Mouse (Mus musculus): ENCODE measurements around the gene Vwa3a. TPM values are rescaled to one million over a fixed set of nuclear protein-coding genes. Genes with fewer than 3 reads are reported as not detected.

Gene Vwa3a
- polyA plus RNA-seq, 1 experiment from 2014 or later, result 1.0 TPM

GRCm38 (mm10) chr7:120754671-120755070 is 15.6 kb downstream of the Vwa3a start:
- Histone ChIP-seq H3K4me1 (ENCODE audit: control insufficient read depth, insufficient read depth, low read length) (no peaks in the 10 kb centered on the region), H3K27me3 (replicated peaks; ENCODE audit: control insufficient read depth, insufficient read depth, low read length) (no peaks in the 10 kb centered on the region), H3K4me2 (ENCODE audit: low read depth, low read length) (no peak overlapping the region), H3K9ac (ENCODE audit: low read depth, low read length) (no peak overlapping the region), H3K4me3 (ENCODE audit: low read depth, low read length) (no peak overlapping the region), H3K9me3 (ENCODE audit: control insufficient read depth, low read length) (no peaks in the 10 kb centered on the region), H3K27ac (replicated peaks; ENCODE audit: low read depth, low read length) (no peak overlapping the region), H3K36me3 (ENCODE audit: control insufficient read depth, insufficient read depth, low read length) (no peaks in the 10 kb centered on the region)
- ATAC-seq (ENCODE audit: low read depth), result peak; percentile 87
- 8% methylated on average over 5 of the region's 5 CpGs for WGBS
- DNase-seq (ENCODE audit: low spot score), result peak; percentile 90

GRCm38 (mm10) chr7:120767369-120767768 is 28.3 kb downstream of the Vwa3a start:
- H3K4me2 ChIP-seq (ENCODE audit: low read depth, low read length), result no peak overlapping the region
- no peak overlapping the region for H3K4me3 ChIP-seq (ENCODE audit: low read depth, low read length)
- no peak overlapping the region for H3K9ac ChIP-seq (ENCODE audit: low read depth, low read length)
- 15% methylated on average over 1 of the region's 1 CpGs for WGBS
- no peaks in the 10 kb centered on the region for H3K4me1 ChIP-seq (ENCODE audit: control insufficient read depth, insufficient read depth, low read length)
- DNase-seq (ENCODE audit: low spot score) (no peak), ATAC-seq (ENCODE audit: low read depth) (no peak)
- H3K27me3 ChIP-seq (replicated peaks; ENCODE audit: control insufficient read depth, insufficient read depth, low read length), result no peaks in the 10 kb centered on the region
- H3K27ac ChIP-seq (replicated peaks; ENCODE audit: low read depth, low read length), result no peak overlapping the region
- H3K36me3 ChIP-seq (ENCODE audit: control insufficient read depth, insufficient read depth, low read length), result no peaks in the 10 kb centered on the region
- no peaks in the 10 kb centered on the region for H3K9me3 ChIP-seq (ENCODE audit: control insufficient read depth, low read length)

GRCm38 (mm10) chr7:120771389-120771788 is 32.3 kb downstream of the Vwa3a start:
- Histone ChIP-seq H3K4me3 (ENCODE audit: low read depth, low read length) (no peak overlapping the region), H3K36me3 (ENCODE audit: control insufficient read depth, insufficient read depth, low read length) (no peaks in the 10 kb centered on the region), H3K9me3 (ENCODE audit: control insufficient read depth, low read length) (no peaks in the 10 kb centered on the region), H3K4me2 (ENCODE audit: low read depth, low read length) (no peak overlapping the region), H3K9ac (ENCODE audit: low read depth, low read length) (no peak overlapping the region), H3K27ac (replicated peaks; ENCODE audit: low read depth, low read length) (no peak overlapping the region), H3K27me3 (replicated peaks; ENCODE audit: control insufficient read depth, insufficient read depth, low read length) (no peaks in the 10 kb centered on the region), H3K4me1 (ENCODE audit: control insufficient read depth, insufficient read depth, low read length) (no peaks in the 10 kb centered on the region)
- no peak for DNase-seq (ENCODE audit: low spot score)
- 47% methylated on average over 1 of the region's 1 CpGs for WGBS
- ATAC-seq (ENCODE audit: low read depth), result no peak

- ATAC-seq (ENCODE audit: low read depth) (no peak), DNase-seq (ENCODE audit: low spot score) (no peak)
- no peak overlapping the region for H3K27ac ChIP-seq (replicated peaks; ENCODE audit: low read depth, low read length)
- 49% methylated on average over 2 of the region's 2 CpGs for whole genome bisulfite sequencing
- H3K9ac ChIP-seq (ENCODE audit: low read depth, low read length), result no peak overlapping the region
- H3K4me1 ChIP-seq (ENCODE audit: control insufficient read depth, insufficient read depth, low read length), result no peaks in the 10 kb centered on the region
- no peaks in the 10 kb centered on the region for H3K27me3 ChIP-seq (replicated peaks; ENCODE audit: control insufficient read depth, insufficient read depth, low read length)
- no peaks in the 10 kb centered on the region for H3K9me3 ChIP-seq (ENCODE audit: control insufficient read depth, low read length)
- no peak overlapping the region for H3K4me2 ChIP-seq (ENCODE audit: low read depth, low read length)
- H3K4me3 ChIP-seq (ENCODE audit: low read depth, low read length), result no peak overlapping the region
- H3K36me3 ChIP-seq (ENCODE audit: control insufficient read depth, insufficient read depth, low read length), result no peaks in the 10 kb centered on the region
These were observed 38.9 kb downstream of the Vwa3a start for GRCm38 (mm10) chr7:120778012-120778411.

- Histone ChIP-seq H3K9ac (ENCODE audit: low read depth, low read length) (no peak overlapping the region), H3K4me2 (ENCODE audit: low read depth, low read length) (no peak overlapping the region), H3K27me3 (replicated peaks; ENCODE audit: control insufficient read depth, insufficient read depth, low read length) (no peaks in the 10 kb centered on the region), H3K27ac (replicated peaks; ENCODE audit: low read depth, low read length) (no peak overlapping the region), H3K36me3 (ENCODE audit: control insufficient read depth, insufficient read depth, low read length) (no peaks in the 10 kb centered on the region), H3K4me3 (ENCODE audit: low read depth, low read length) (no peak overlapping the region), H3K4me1 (ENCODE audit: control insufficient read depth, insufficient read depth, low read length) (no peaks in the 10 kb centered on the region), H3K9me3 (ENCODE audit: control insufficient read depth, low read length) (no peaks in the 10 kb centered on the region)
- ATAC-seq (ENCODE audit: low read depth) (no peak), DNase-seq (ENCODE audit: low spot score) (no peak)
- WGBS, result 65% methylated on average over 4 of the region's 4 CpGs
These were observed 56.4 kb downstream of the Vwa3a start for GRCm38 (mm10) chr7:120795544-120795943.

GRCm38 (mm10) chr7:120796369-120796768 is 57.3 kb downstream of the Vwa3a start:
- 73% methylated on average over 3 of the region's 3 CpGs for WGBS
- no peaks in the 10 kb centered on the region for H3K27me3 ChIP-seq (replicated peaks; ENCODE audit: control insufficient read depth, insufficient read depth, low read length)
- H3K9ac ChIP-seq (ENCODE audit: low read depth, low read length), result no peak overlapping the region
- DNase-seq (ENCODE audit: low spot score) (no peak), ATAC-seq (ENCODE audit: low read depth) (no peak)
- H3K4me1 ChIP-seq (ENCODE audit: control insufficient read depth, insufficient read depth, low read length), result no peaks in the 10 kb centered on the region
- no peak overlapping the region for H3K4me2 ChIP-seq (ENCODE audit: low read depth, low read length)
- H3K4me3 ChIP-seq (ENCODE audit: low read depth, low read length), result no peak overlapping the region
- no peaks in the 10 kb centered on the region for H3K36me3 ChIP-seq (ENCODE audit: control insufficient read depth, insufficient read depth, low read length)
- no peak overlapping the region for H3K27ac ChIP-seq (replicated peaks; ENCODE audit: low read depth, low read length)
- H3K9me3 ChIP-seq (ENCODE audit: control insufficient read depth, low read length), result no peaks in the 10 kb centered on the region

GRCm38 (mm10) chr7:120803268-120803667 is 64.2 kb downstream of the Vwa3a start:
- 96% methylated on average over 2 of the region's 2 CpGs for WGBS
- no peaks in the 10 kb centered on the region for H3K9me3 ChIP-seq (ENCODE audit: control insufficient read depth, low read length)
- no peaks in the 10 kb centered on the region for H3K36me3 ChIP-seq (ENCODE audit: control insufficient read depth, insufficient read depth, low read length)
- DNase-seq (ENCODE audit: low spot score), result no peak
- H3K27me3 ChIP-seq (replicated peaks; ENCODE audit: control insufficient read depth, insufficient read depth, low read length), result no peaks in the 10 kb centered on the region
- no peak overlapping the region for H3K27ac ChIP-seq (replicated peaks; ENCODE audit: low read depth, low read length)
- no peak overlapping the region for H3K4me2 ChIP-seq (ENCODE audit: low read depth, low read length)
- H3K9ac ChIP-seq (ENCODE audit: low read depth, low read length), result no peak overlapping the region
- H3K4me3 ChIP-seq (ENCODE audit: low read depth, low read length), result no peak overlapping the region
- ATAC-seq (ENCODE audit: low read depth), result no peak
- no peaks in the 10 kb centered on the region for H3K4me1 ChIP-seq (ENCODE audit: control insufficient read depth, insufficient read depth, low read length)

GRCm38 (mm10) chr7:120809705-120810104 is 70.6 kb downstream of the Vwa3a start:
- peak overlapping the region; percentile 45; the same call in 1 of the 2 replicates for H3K9ac ChIP-seq (ENCODE audit: low read depth, low read length)
- no peak for DNase-seq (ENCODE audit: low spot score)
- H3K4me3 ChIP-seq (ENCODE audit: low read depth, low read length), result peak overlapping the region; percentile 20
- no peak for ATAC-seq (ENCODE audit: low read depth)
- no peaks in the 10 kb centered on the region for H3K4me1 ChIP-seq (ENCODE audit: control insufficient read depth, insufficient read depth, low read length)
- no peak overlapping the region for H3K27ac ChIP-seq (replicated peaks; ENCODE audit: low read depth, low read length)
- H3K9me3 ChIP-seq (ENCODE audit: control insufficient read depth, low read length), result no peaks in the 10 kb centered on the region
- WGBS, result 4% methylated on average over 18 of the region's 27 CpGs
- H3K27me3 ChIP-seq (replicated peaks; ENCODE audit: control insufficient read depth, insufficient read depth, low read length), result no peaks in the 10 kb centered on the region
- H3K4me2 ChIP-seq (ENCODE audit: low read depth, low read length), result peak overlapping the region; percentile 52
- no peaks in the 10 kb centered on the region for H3K36me3 ChIP-seq (ENCODE audit: control insufficient read depth, insufficient read depth, low read length)

- ATAC-seq (ENCODE audit: low read depth) (no peak), DNase-seq (ENCODE audit: low spot score) (no peak)
- no peaks in the 10 kb centered on the region for H3K4me1 ChIP-seq (ENCODE audit: control insufficient read depth, insufficient read depth, low read length)
- H3K4me3 ChIP-seq (ENCODE audit: low read depth, low read length), result no peak within 1 kb of the TSS
- no peaks in the 10 kb centered on the region for H3K27me3 ChIP-seq (replicated peaks; ENCODE audit: control insufficient read depth, insufficient read depth, low read length)
- no peak within 1 kb of the TSS for H3K9ac ChIP-seq (ENCODE audit: low read depth, low read length)
- no peaks in the 10 kb centered on the region for H3K9me3 ChIP-seq (ENCODE audit: control insufficient read depth, low read length)
- no peaks in the 10 kb centered on the region for H3K36me3 ChIP-seq (ENCODE audit: control insufficient read depth, insufficient read depth, low read length)
- no peak within 1 kb of the TSS for H3K4me2 ChIP-seq (ENCODE audit: low read depth, low read length)
- no peak within 1 kb of the TSS for H3K27ac ChIP-seq (replicated peaks; ENCODE audit: low read depth, low read length)
- 77% methylated on average over 6 of the region's 6 CpGs for WGBS
These were observed 72.8 kb downstream of the Vwa3a start, which contains the start of gene Gm5737 for GRCm38 (mm10) chr7:120811834-120812415. Gene Gm5737 (plus strand): TSS chr7:120812365.
